Mouse (Mus musculus) ES-E14 (cell line): Measurements from ENCODE around the gene Usp33. TPM values are rescaled to one million over a fixed set of nuclear protein-coding genes. Genes with fewer than 3 reads are reported as not detected.

Experiments
- DNase-seq: peaks from one replicate; pipeline ENCODE4 v3.0.0-alpha.2; 2013; ENCODE audit warnings: low read depth, low spot score
- H3K27ac ChIP-seq: 2 replicates; pipeline ENCODE4 v1.5.1; 2012; ENCODE audit warnings: low read depth, mild to moderate bottlenecking, low read length, moderate library complexity, mixed read lengths; ENCODE audit not compliant: poor library complexity, insufficient read depth, severe bottlenecking
- H3K36me3 ChIP-seq: 2 replicates; pipeline ENCODE4 v1.6.1; 2012; ENCODE audit warnings: mild to moderate bottlenecking, low read length, moderate library complexity, mixed read lengths; ENCODE audit not compliant: control insufficient read depth, poor library complexity, insufficient read depth, severe bottlenecking
- H3K4me1 ChIP-seq, 2 experiments: fragments of 150-350 bp in 1 of 2; sonication (generic) in 1 of 2; 2 replicates each; pipeline ENCODE4 v1.6.1; 2012; ENCODE audit warnings: low read length in 2 of 2, mild to moderate bottlenecking in 1 of 2, mixed read lengths in 1 of 2; ENCODE audit not compliant: control insufficient read depth in 2 of 2, insufficient read depth in 2 of 2, poor library complexity in 1 of 2
- H3K4me3 ChIP-seq, 2 experiments: fragments of 150-350 bp in 1 of 2; sonication (generic) in 1 of 2; 2 replicates each; pipeline ENCODE4 v1.5.1; 2012; ENCODE audit warnings: low read length in 2 of 2, low read depth in 1 of 2, mild to moderate bottlenecking in 1 of 2, mixed read lengths in 1 of 2; ENCODE audit not compliant: insufficient read depth in 1 of 2, poor library complexity in 1 of 2, severe bottlenecking in 1 of 2
- H3K9ac ChIP-seq: 2 replicates; pipeline ENCODE4 v1.6.1; 2012; ENCODE audit warnings: low read depth, mild to moderate bottlenecking, low read length, mixed read lengths; ENCODE audit not compliant: poor library complexity, insufficient read depth, severe bottlenecking
- H3K9me3 ChIP-seq: fragments of 150-350 bp; sonication (generic); 2 replicates; pipeline ENCODE4 v1.6.1; 2012; ENCODE audit warnings: low read depth, mild to moderate bottlenecking, low read length; ENCODE audit not compliant: control insufficient read depth, insufficient read depth
- CHD2 ChIP-seq: IDR thresholded peaks from 2 replicates; pipeline ENCODE4 v1.6.1; 2014; ENCODE audit warnings: mild to moderate bottlenecking, low read depth, low read length, inconsistent platforms
- HCFC1 ChIP-seq: IDR thresholded peaks from 2 replicates; pipeline ENCODE4 v1.6.1; 2012; ENCODE audit warnings: low read length, inconsistent platforms, borderline replicate concordance; ENCODE audit not compliant: insufficient read depth
- MAFK ChIP-seq: IDR thresholded peaks from 2 replicates; pipeline ENCODE4 v1.6.1; 2014; ENCODE audit warnings: mild to moderate bottlenecking, low read depth, low read length, inconsistent platforms; ENCODE audit not compliant: insufficient read depth
- ZC3H11A ChIP-seq: IDR thresholded peaks from 2 replicates; pipeline ENCODE4 v1.6.1; 2012; ENCODE audit warnings: low read depth, mild to moderate bottlenecking, inconsistent platforms, low read length, borderline replicate concordance
- ZNF384 ChIP-seq: IDR thresholded peaks from 2 replicates; pipeline ENCODE4 v1.6.1; 2012; ENCODE audit warnings: low read depth, low read length, inconsistent platforms
- in situ Hi-C, 2 experiments: fragments of 600-800 bp; cut with MboI; formaldehyde crosslinking; loops; one replicate each; pipeline ENCODE4 v1.15.1; 2025; ENCODE audit warnings: low sequenced_read_pairs in 2 of 2, inconsistent platforms in 1 of 2; ENCODE audit not compliant: unreplicated experiment in 2 of 2
- total RNA-seq: library from RNA; depleted of rRNA; stranded (reverse); fragments of 300-350 nt; gene quantifications from 2 replicates; pipeline ENCODE4 v1.2.3, GENCODE M21; 2012

Gene Usp33
- total RNA-seq, 1 experiment: 49.5 TPM

- no peak overlapping the region for H3K4me3 ChIP-seq
- peaks cover 11 to 24% of the 10 kb centered on the region in 2 experiments; a peak in 3 of 4 replicates for H3K4me1 ChIP-seq
- H3K36me3 ChIP-seq: no peaks in the 10 kb centered on the region
- no peaks in the 10 kb centered on the region for H3K9me3 ChIP-seq
- no peak overlapping the region; the same call in 1 of the 2 replicates for H3K27ac ChIP-seq
- no peak overlapping the region for H3K9ac ChIP-seq
- in situ Hi-C loops: no loop called here
- no peak for DNase-seq
- TF ChIP-seq ZNF384 (no peak), MAFK (no peak), CHD2 (no peak), HCFC1 (no peak), ZC3H11A (no peak)
Measured at GRCm38 (mm10) chr3:152400875-152401274, 54.6 kb downstream of the Usp33 start.

GRCm38 (mm10) chr3:152401964-152402670 is 55.8 kb downstream of the Usp33 start:
- in situ Hi-C loops: no loop called here
- Histone ChIP-seq H3K4me3 (no peak overlapping the region), H3K27ac (no peak overlapping the region; the same call in 1 of the 2 replicates), H3K9ac (no peak overlapping the region; the same call in 1 of the 2 replicates), H3K4me1 (peaks cover 13 to 25% of the 10 kb centered on the region in 2 experiments; a peak in 3 of 4 replicates), H3K36me3 (no peaks in the 10 kb centered on the region), H3K9me3 (no peaks in the 10 kb centered on the region)
- DNase-seq: no peak
- no peak for TF ChIP-seq MAFK
- no peak for TF ChIP-seq ZC3H11A
- TF ChIP-seq ZNF384: no peak
- TF ChIP-seq HCFC1: no peak
- no peak for TF ChIP-seq CHD2

- Histone ChIP-seq H3K4me3 (no peak overlapping the region), H3K9me3 (no peaks in the 10 kb centered on the region), H3K36me3 (no peaks in the 10 kb centered on the region), H3K9ac (no peak overlapping the region; the same call in 1 of the 2 replicates), H3K4me1 (peaks cover 13 to 25% of the 10 kb centered on the region in 2 experiments; a peak in 3 of 4 replicates), H3K27ac (no peak overlapping the region; the same call in 1 of the 2 replicates)
- in situ Hi-C loops: no loop called here
- no peak for TF ChIP-seq CHD2
- no peak for TF ChIP-seq HCFC1
- no peak for TF ChIP-seq MAFK
- TF ChIP-seq ZNF384: no peak
- TF ChIP-seq ZC3H11A: no peak
- no peak for DNase-seq
Measured at GRCm38 (mm10) chr3:152402671-152403066, 56.4 kb downstream of the Usp33 start.

GRCm38 (mm10) chr3:152403827-152404226 is 57.5 kb downstream of the Usp33 start:
- Histone ChIP-seq H3K9ac (no peak overlapping the region), H3K27ac (no peak overlapping the region), H3K9me3 (no peaks in the 10 kb centered on the region), H3K36me3 (no peaks in the 10 kb centered on the region), H3K4me3 (no peak overlapping the region), H3K4me1 (peaks cover 10 to 28% of the 10 kb centered on the region in 2 experiments; a peak in 3 of 4 replicates)
- TF ChIP-seq CHD2: no peak
- TF ChIP-seq ZC3H11A: no peak
- no peak for TF ChIP-seq HCFC1
- TF ChIP-seq MAFK: no peak
- no peak for TF ChIP-seq ZNF384
- in situ Hi-C loops: no loop called here
- DNase-seq: no peak
